Mouse (Mus musculus) C2C12 (cell line): ENCODE results near the gene Sv2b. TPM values are rescaled to one million over a fixed set of nuclear protein-coding genes. Genes with fewer than 3 reads are reported as not detected.

Source experiments
- H3K27me3 ChIP-seq: one replicate; pipeline ENCODE4 v1.6.1; 2011; ENCODE audit not compliant: control insufficient read depth, insufficient read depth, insufficient read length
- H3K36me3 ChIP-seq: one replicate; pipeline ENCODE4 v1.6.1; 2011; ENCODE audit not compliant: control insufficient read depth, insufficient read depth
- H3K4me3 ChIP-seq: one replicate; pipeline ENCODE4 v1.5.1; 2011; ENCODE audit warnings: mild to moderate bottlenecking, control low read depth; ENCODE audit not compliant: poor library complexity, insufficient read depth, severe bottlenecking
- H3K79me2 ChIP-seq: one replicate; pipeline ENCODE4 v1.6.1; 2011; ENCODE audit not compliant: control insufficient read depth, insufficient read depth
- H3K79me3 ChIP-seq: one replicate; pipeline ENCODE4 v1.6.1; 2011; ENCODE audit warnings: low read depth, control low read depth
- H3ac ChIP-seq: one replicate; pipeline ENCODE3; 2011; ENCODE audit warnings: low read depth; ENCODE audit not compliant: control insufficient read depth, insufficient read length
- CEBPB ChIP-seq: IDR thresholded peaks from one replicate; pipeline ENCODE4 v1.6.1; 2011; ENCODE audit warnings: low read depth, mild to moderate bottlenecking, control low read depth, moderate library complexity
- CTCF ChIP-seq: IDR thresholded peaks from one replicate; pipeline ENCODE4 v1.5.1; 2011; ENCODE audit not compliant: control insufficient read depth, insufficient read depth, insufficient read length
- FOSL1 ChIP-seq: IDR thresholded peaks from one replicate; pipeline ENCODE4 v1.8.0; 2011; ENCODE audit warnings: mild to moderate bottlenecking, low read length; ENCODE audit not compliant: poor library complexity, insufficient read depth, severe bottlenecking
- MAX ChIP-seq: IDR thresholded peaks from one replicate; pipeline ENCODE4 v1.6.1; 2011; ENCODE audit warnings: mild to moderate bottlenecking, control low read depth
- MYOD1 ChIP-seq: IDR thresholded peaks from one replicate; pipeline ENCODE4 v1.6.1; 2011; ENCODE audit warnings: low read depth; ENCODE audit not compliant: control insufficient read depth, insufficient read length
- MYOG ChIP-seq: IDR thresholded peaks from one replicate; pipeline ENCODE4 v1.6.1; 2011; ENCODE audit not compliant: control insufficient read depth, insufficient read length; ENCODE audit errors: extremely low read depth
- USF1 ChIP-seq: IDR thresholded peaks from one replicate; pipeline ENCODE4 v1.6.1; 2011; ENCODE audit warnings: low read depth, mild to moderate bottlenecking, control low read depth, moderate library complexity
- polyA plus RNA-seq: library from polyadenylated mRNA; unstranded; fragments of >200 nt; fragmentation: generic; extraction: Trizol; gene quantifications from one replicate; pipeline ENCODE4 v1.2.1, GENCODE M21; 2012; ENCODE audit warnings: missing spikeins

Gene Sv2b
- polyA plus RNA-seq, 1 experiment = 0.02 TPM

DNA sequence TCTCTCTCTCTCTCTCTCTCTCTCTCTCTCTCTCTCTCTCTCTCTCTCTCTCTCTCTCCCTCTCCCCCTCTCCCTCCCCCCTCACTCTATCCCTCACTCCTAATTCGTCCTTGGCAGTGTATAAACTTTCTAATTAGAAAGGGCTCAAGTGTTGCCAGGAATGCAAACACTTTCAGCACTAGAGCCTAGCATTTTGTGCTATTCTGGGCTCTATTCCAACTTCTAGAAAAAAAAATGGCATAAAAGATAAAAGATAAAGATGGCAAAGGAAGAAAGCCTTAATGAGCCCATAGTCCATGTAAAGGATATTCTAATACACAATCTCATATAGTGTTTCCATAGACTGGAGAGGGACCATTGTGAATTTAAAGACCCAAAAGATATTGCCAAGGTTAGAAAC lies 88.3 kb downstream of the Sv2b start:
- no peaks in the 10 kb centered on the region for H3K36me3 ChIP-seq
- H3K4me3 ChIP-seq = no peak overlapping the region
- H3K79me3 ChIP-seq = no peaks in the 10 kb centered on the region
- no peaks in the 10 kb centered on the region for H3K79me2 ChIP-seq
- TF ChIP-seq USF1 (no peak), CTCF (no peak), MAX (no peak), MYOD1 (no peak), FOSL1 (no peak), MYOG (no peak), CEBPB (no peak)
- H3ac ChIP-seq = no peak overlapping the region
- no peaks in the 10 kb centered on the region for H3K27me3 ChIP-seq

DNA sequence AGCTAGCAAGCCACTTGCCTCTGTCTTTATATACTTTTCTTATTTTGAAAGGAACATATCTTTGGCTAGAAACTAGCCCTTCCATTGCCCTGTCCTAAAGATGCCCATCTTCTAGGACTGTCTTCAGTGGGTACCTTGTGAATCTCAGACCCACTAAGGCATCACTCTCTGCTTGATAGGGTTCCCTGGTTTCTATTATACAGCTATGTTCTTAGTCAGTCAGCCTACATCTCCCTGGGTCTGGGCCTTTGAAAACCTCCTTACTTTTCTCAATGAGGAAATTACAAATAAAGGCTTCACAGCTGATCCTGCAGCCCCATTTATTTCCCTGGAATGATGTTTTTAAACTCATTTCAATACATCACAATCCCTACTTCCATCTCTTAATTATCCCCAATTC lies 88.8 kb downstream of the Sv2b start:
- H3K36me3 ChIP-seq = no peaks in the 10 kb centered on the region
- no peak overlapping the region for H3K4me3 ChIP-seq
- H3K79me3 ChIP-seq = no peaks in the 10 kb centered on the region
- TF ChIP-seq USF1 (no peak), FOSL1 (no peak), CTCF (no peak), MYOD1 (no peak), MYOG (no peak), MAX (no peak)
- no peaks in the 10 kb centered on the region for H3K27me3 ChIP-seq
- no peak overlapping the region for H3ac ChIP-seq
- H3K79me2 ChIP-seq = no peaks in the 10 kb centered on the region

DNA sequence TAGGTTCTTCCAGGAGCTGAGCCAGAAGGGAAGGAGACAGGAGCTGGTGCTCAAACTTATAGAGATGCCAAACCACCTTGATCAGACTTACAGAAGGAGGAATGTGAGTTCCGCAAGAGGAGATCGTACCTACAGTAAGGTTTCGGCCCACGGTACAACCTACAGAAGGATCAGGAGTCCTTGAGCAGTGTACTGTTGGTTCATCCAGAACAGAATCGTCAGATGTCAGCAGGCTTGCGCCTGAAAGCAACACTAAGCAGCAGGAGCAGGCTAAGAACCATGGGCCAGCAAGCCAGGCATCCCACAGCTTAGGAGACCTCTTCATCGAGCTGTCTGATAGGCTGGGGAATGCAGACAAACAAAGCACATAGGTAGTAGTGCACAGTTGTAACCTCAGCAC lies 92.9 kb downstream of the Sv2b start:
- Histone ChIP-seq H3K4me3 (no peak overlapping the region), H3ac (no peak overlapping the region), H3K27me3 (no peaks in the 10 kb centered on the region), H3K36me3 (no peaks in the 10 kb centered on the region), H3K79me3 (no peaks in the 10 kb centered on the region), H3K79me2 (no peaks in the 10 kb centered on the region)
- TF ChIP-seq USF1 (no peak), MYOD1 (no peak), MYOG (no peak), FOSL1 (no peak), CTCF (no peak), MAX (no peak), CEBPB (no peak)

DNA sequence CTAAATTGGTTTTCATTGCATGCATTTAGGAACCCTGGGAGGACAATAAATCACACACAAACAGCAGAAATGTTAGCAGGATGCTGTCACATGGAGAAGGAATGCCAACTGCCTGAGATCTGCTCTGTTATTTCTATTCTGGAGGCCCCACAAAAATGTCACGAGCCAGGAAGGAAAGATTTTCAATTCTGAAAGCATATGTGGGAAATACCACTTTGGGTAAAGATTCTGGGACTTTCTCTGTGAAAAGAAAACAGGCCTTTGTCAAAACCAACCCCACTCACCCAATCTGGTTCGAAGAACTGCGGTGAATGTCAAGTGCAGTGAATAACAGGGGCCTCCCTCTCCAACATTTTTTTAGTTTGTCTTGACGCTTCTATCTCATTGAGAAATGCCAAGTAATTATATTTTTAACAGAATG lies 99.8 kb downstream of the Sv2b start:
- TF ChIP-seq USF1 (no peak), FOSL1 (no peak), MYOD1 (no peak), CEBPB (no peak), MYOG (no peak), MAX (no peak), CTCF (no peak)
- no peak overlapping the region for H3ac ChIP-seq
- H3K27me3 ChIP-seq = no peaks in the 10 kb centered on the region
- no peaks in the 10 kb centered on the region for H3K36me3 ChIP-seq
- H3K79me2 ChIP-seq = no peaks in the 10 kb centered on the region
- H3K79me3 ChIP-seq = no peaks in the 10 kb centered on the region
- H3K4me3 ChIP-seq = no peak overlapping the region

DNA sequence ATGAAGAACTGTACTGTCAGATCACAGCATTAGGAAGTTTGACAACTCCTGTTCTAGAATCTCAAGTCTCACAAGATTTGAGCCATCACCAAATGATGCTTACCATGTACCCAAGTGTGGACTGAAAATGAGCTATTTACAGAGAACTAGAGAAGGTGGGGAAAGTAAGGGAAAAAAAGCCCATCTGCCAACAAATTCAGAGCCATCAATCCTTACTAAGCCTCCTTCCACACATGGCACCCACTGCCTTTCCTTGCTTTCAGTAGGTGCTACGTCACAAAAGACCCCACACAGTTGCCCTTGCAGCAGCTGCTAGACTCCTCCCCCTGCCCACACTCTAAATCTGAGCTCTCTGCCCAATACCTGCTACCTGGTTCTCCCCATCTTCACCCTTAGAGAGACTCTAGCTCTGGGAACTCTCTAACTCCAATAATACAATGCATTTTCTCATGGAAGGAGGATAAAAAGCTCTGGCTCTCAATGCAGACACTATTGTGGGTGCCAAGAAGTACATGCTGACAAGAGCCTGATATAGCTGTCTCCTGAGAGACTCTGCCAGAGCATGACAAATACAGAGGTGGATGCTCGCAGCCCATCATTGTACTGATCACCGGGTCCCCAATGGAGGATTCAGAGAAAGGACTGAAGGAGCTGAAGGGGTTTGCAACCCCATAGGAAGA lies 101.0 kb downstream of the Sv2b start:
- H3K4me3 ChIP-seq = no peak overlapping the region
- no peak for TF ChIP-seq MAX
- TF ChIP-seq USF1 = no peak
- TF ChIP-seq MYOD1 = no peak
- TF ChIP-seq FOSL1 = no peak
- TF ChIP-seq MYOG = no peak
- H3K27me3 ChIP-seq = no peaks in the 10 kb centered on the region
- no peak overlapping the region for H3ac ChIP-seq
- H3K36me3 ChIP-seq = no peaks in the 10 kb centered on the region
- no peaks in the 10 kb centered on the region for H3K79me3 ChIP-seq
- no peaks in the 10 kb centered on the region for H3K79me2 ChIP-seq

DNA sequence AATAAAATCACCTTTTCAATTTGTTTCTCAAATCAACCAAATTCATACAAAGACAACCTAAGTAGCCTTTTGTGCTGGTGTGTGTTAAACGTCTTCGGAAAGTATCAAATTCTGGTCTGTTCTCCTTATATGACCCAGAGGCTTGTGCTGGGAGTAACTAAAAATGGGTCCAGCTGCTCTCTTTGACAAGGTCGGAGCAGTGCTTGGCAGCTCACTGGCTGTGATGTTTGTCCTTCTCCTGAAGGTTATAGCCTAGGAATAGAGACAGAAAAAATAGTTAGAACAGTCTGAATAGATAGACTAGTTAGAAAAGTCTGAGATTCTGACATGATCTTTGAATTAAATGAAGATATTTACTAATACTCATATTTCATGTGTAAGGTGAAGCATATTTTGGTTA lies 102.4 kb downstream of the Sv2b start:
- no peak for TF ChIP-seq FOSL1
- no peak for TF ChIP-seq MYOG
- TF ChIP-seq USF1 = no peak
- no peak for TF ChIP-seq CTCF
- TF ChIP-seq MAX = no peak
- TF ChIP-seq MYOD1 = no peak
- no peak for TF ChIP-seq CEBPB

More for the DNA sequence above, 102.4 kb downstream of the Sv2b start:
- no peaks in the 10 kb centered on the region for H3K79me2 ChIP-seq
- no peaks in the 10 kb centered on the region for H3K27me3 ChIP-seq
- no peak overlapping the region for H3ac ChIP-seq
- H3K79me3 ChIP-seq = no peaks in the 10 kb centered on the region
- no peaks in the 10 kb centered on the region for H3K36me3 ChIP-seq
- no peak overlapping the region for H3K4me3 ChIP-seq
